Mouse (Mus musculus) heart, embryonic 14.5 days (tissue): Measurements from ENCODE around the gene Rpl23a. TPM values are rescaled to one million over a fixed set of nuclear protein-coding genes. Genes with fewer than 3 reads are reported as not detected.

Experiments
- ATAC-seq: fragments of 200-750 bp; cut with Nextera tagmentation; 2 replicates; pipeline ENCODE4 v1.8.0; 2017; ENCODE audit warnings: low read depth, moderate TSS enrichment; ENCODE audit not compliant: insufficient number of reproducible peaks, insufficient read depth, low FRiP score
- H3K27ac ChIP-seq, 2 experiments: fragments of 200-500 bp in 1 of 2; fragments of 300-500 bp in 1 of 2; sonication (generic) in 1 of 2; replicated peaks in 1 of 2; 2 replicates each; pipeline ENCODE4 v1.5.1; 2012 to 2014; ENCODE audit warnings: low read depth in 2 of 2, low read length in 2 of 2, control low read depth in 1 of 2, mild to moderate bottlenecking in 1 of 2, mixed read lengths in 1 of 2; ENCODE audit not compliant: control insufficient read depth in 1 of 2, insufficient read depth in 1 of 2
- H3K27me3 ChIP-seq: fragments of 300-500 bp; sonication (generic); 2 replicates; pipeline ENCODE4 v1.6.1; 2014; ENCODE audit warnings: mild to moderate bottlenecking, low read length, control low read depth; ENCODE audit not compliant: control insufficient read depth, insufficient read depth
- H3K36me3 ChIP-seq: fragments of 300-500 bp; sonication (generic); 2 replicates; pipeline ENCODE4 v1.6.1; 2014; ENCODE audit warnings: mild to moderate bottlenecking, control low read depth, low read length, mixed read lengths; ENCODE audit not compliant: control insufficient read depth, insufficient read depth
- H3K4me1 ChIP-seq, 2 experiments: fragments of 200-500 bp in 1 of 2; fragments of 300-500 bp in 1 of 2; sonication (generic) in 1 of 2; 2 replicates each; pipeline ENCODE4 v1.6.1; 2012 to 2014; ENCODE audit warnings: low read length in 2 of 2, control low read depth in 1 of 2, mixed read lengths in 1 of 2; ENCODE audit not compliant: control insufficient read depth in 2 of 2, insufficient read depth in 2 of 2
- H3K4me2 ChIP-seq: fragments of 300-500 bp; sonication (generic); 2 replicates; pipeline ENCODE4 v1.6.1; 2014; ENCODE audit warnings: mild to moderate bottlenecking, low read length
- H3K4me3 ChIP-seq, 2 experiments: fragments of 200-500 bp in 1 of 2; fragments of 300-500 bp in 1 of 2; sonication (generic) in 1 of 2; 2 replicates each; pipeline ENCODE4 v1.5.1; 2012 to 2014; ENCODE audit warnings: low read length in 2 of 2, mild to moderate bottlenecking in 2 of 2, control low read depth in 1 of 2, low read depth in 1 of 2, moderate library complexity in 1 of 2; ENCODE audit not compliant: control insufficient read depth in 1 of 2, insufficient read depth in 1 of 2
- H3K9ac ChIP-seq: fragments of 300-500 bp; sonication (generic); 2 replicates; pipeline ENCODE4 v1.6.1; 2014; ENCODE audit warnings: mild to moderate bottlenecking, low read length
- H3K9me3 ChIP-seq: fragments of 300-500 bp; sonication (generic); 2 replicates; pipeline ENCODE4 v1.6.1; 2016; ENCODE audit warnings: low read length, control low read depth; ENCODE audit not compliant: control insufficient read depth
- WGBS: fragments of 180-500 bp; shearing (Covaris S2); extraction: QIAGEN DNeasy Blood & Tissue Kit; methylation state at CpG from one replicate; pipeline ENCODE4 v1.1.7; 2014; 5-methylcytosine and 5-hydroxymethylcytosine counted together
- polyA plus RNA-seq: library from polyadenylated mRNA; unstranded; fragments of >200 nt; fragmentation: Nextera tagmentation; extraction: Ambion mirVana; gene quantifications from 2 replicates; pipeline ENCODE4 v1.2.1, GENCODE M21; 2014

Gene Rpl23a
- 968 and 1,084 TPM in 2 replicates for polyA plus RNA-seq

GRCm38 (mm10) chr11:78182961-78183844 lies at the start of gene Rpl23a:
TSS of gene Rpl23a (minus strand) at chr11:78183584.
- ATAC-seq: peak; percentile 79
- Histone ChIP-seq H3K27me3 (no peaks in the 10 kb centered on the region), H3K36me3 (peaks cover 33% of the 10 kb centered on the region), H3K4me2 (peak within 1 kb of the TSS; percentile 65), H3K27ac (peak within 1 kb of the TSS; percentile 85 to 86), H3K9me3 (no peaks in the 10 kb centered on the region), H3K4me1 (peaks cover 13 to 39% of the 10 kb centered on the region in 2 experiments), H3K4me3 (peak within 1 kb of the TSS; percentile 81 to 91), H3K9ac (peak within 1 kb of the TSS; percentile 88)
- under 1% methylated on average over 38 of the region's 38 CpGs for WGBS

GRCm38 (mm10) chr11:78231518-78231917 lies 48.1 kb upstream of the Rpl23a start:
- H3K4me3 ChIP-seq: no peak overlapping the region
- no peak overlapping the region for H3K9ac ChIP-seq
- no peaks in the 10 kb centered on the region for H3K9me3 ChIP-seq
- H3K27me3 ChIP-seq: no peaks in the 10 kb centered on the region
- no peak overlapping the region for H3K4me2 ChIP-seq
- no peak for ATAC-seq
- 81% methylated on average over 6 of the region's 6 CpGs for whole genome bisulfite sequencing
- H3K4me1 ChIP-seq: no peaks in the 10 kb centered on the region
- no peak overlapping the region for H3K27ac ChIP-seq
- H3K36me3 ChIP-seq: peaks cover 85% of the 10 kb centered on the region

- Histone ChIP-seq H3K9me3 (no peaks in the 10 kb centered on the region), H3K27me3 (no peaks in the 10 kb centered on the region), H3K27ac (no peak overlapping the region), H3K4me3 (no peak overlapping the region), H3K9ac (no peak overlapping the region), H3K36me3 (peaks cover 99% of the 10 kb centered on the region), H3K4me2 (no peak overlapping the region), H3K4me1 (no peaks in the 10 kb centered on the region)
- 90% methylated on average over 4 of the region's 4 CpGs for WGBS
- no peak for ATAC-seq
Observed at GRCm38 (mm10) chr11:78223586-78223985, 40.2 kb upstream of the Rpl23a start.

- H3K27ac ChIP-seq: no peak overlapping the region
- H3K9me3 ChIP-seq: no peaks in the 10 kb centered on the region
- 85% methylated on average over 11 of the region's 11 CpGs for WGBS
- no peak for ATAC-seq
- H3K4me3 ChIP-seq: no peak overlapping the region
- peaks cover 100% of the 10 kb centered on the region for H3K36me3 ChIP-seq
- H3K4me2 ChIP-seq: no peak overlapping the region
- no peak overlapping the region for H3K9ac ChIP-seq
- no peaks in the 10 kb centered on the region for H3K4me1 ChIP-seq
- no peaks in the 10 kb centered on the region for H3K27me3 ChIP-seq
Observed at GRCm38 (mm10) chr11:78215709-78216317, 32.4 kb upstream of the Rpl23a start.

GRCm38 (mm10) chr11:78213086-78213817 lies 29.9 kb upstream of the Rpl23a start:
- no peak overlapping the region for H3K4me2 ChIP-seq
- peaks cover 100% of the 10 kb centered on the region for H3K36me3 ChIP-seq
- H3K27me3 ChIP-seq: no peaks in the 10 kb centered on the region
- no peaks in the 10 kb centered on the region for H3K4me1 ChIP-seq
- H3K4me3 ChIP-seq: no peak overlapping the region
- no peaks in the 10 kb centered on the region for H3K9me3 ChIP-seq
- H3K27ac ChIP-seq: no peak overlapping the region
- no peak overlapping the region for H3K9ac ChIP-seq
- no peak for ATAC-seq
- WGBS: 95% methylated on average over 14 of the region's 14 CpGs

GRCm38 (mm10) chr11:78211513-78211912 lies 28.1 kb upstream of the Rpl23a start:
- H3K9me3 ChIP-seq: no peaks in the 10 kb centered on the region
- H3K27me3 ChIP-seq: no peaks in the 10 kb centered on the region
- H3K4me2 ChIP-seq: no peak overlapping the region
- no peak for ATAC-seq
- no peak overlapping the region for H3K27ac ChIP-seq
- no peak overlapping the region for H3K9ac ChIP-seq
- 79% methylated on average over 5 of the region's 5 CpGs for WGBS
- H3K4me1 ChIP-seq: no peaks in the 10 kb centered on the region
- H3K4me3 ChIP-seq: no peak overlapping the region
- H3K36me3 ChIP-seq: peaks cover 100% of the 10 kb centered on the region

GRCm38 (mm10) chr11:78210615-78211014 lies 27.2 kb upstream of the Rpl23a start:
- WGBS: 75% methylated on average over 7 of the region's 7 CpGs
- Histone ChIP-seq H3K4me3 (no peak overlapping the region), H3K27ac (no peak overlapping the region), H3K9me3 (no peaks in the 10 kb centered on the region), H3K4me1 (no peaks in the 10 kb centered on the region), H3K36me3 (peaks cover 100% of the 10 kb centered on the region), H3K4me2 (no peak overlapping the region), H3K27me3 (no peaks in the 10 kb centered on the region), H3K9ac (no peak overlapping the region)
- no peak for ATAC-seq
